Mouse (Mus musculus) frontal cortex, postnatal 36 days (tissue): ENCODE measurements around the gene Nmnat2.

Experiments
- DNase-seq, 2 experiments: peaks; one replicate each; pipeline ENCODE4 v3.0.0; 2022; ENCODE audit warnings: low spot score in 2 of 2

Nmnat2 gene

GRCm38 (mm10) chr1:153019623-153020022 lies 64.8 kb downstream of the Nmnat2 start:
- no peak for DNase-seq

- DNase-seq, result no peak
Measured at GRCm38 (mm10) chr1:153021034-153021638, 66.3 kb downstream of the Nmnat2 start.

- no peak for DNase-seq
Measured at GRCm38 (mm10) chr1:153023018-153023417, 68.2 kb downstream of the Nmnat2 start.

GRCm38 (mm10) chr1:153023875-153024274 lies 69.1 kb downstream of the Nmnat2 start:
- no peak for DNase-seq

GRCm38 (mm10) chr1:153024453-153024852 lies 69.7 kb downstream of the Nmnat2 start:
- DNase-seq, result no peak

- DNase-seq, result no peak
Measured at GRCm38 (mm10) chr1:153031345-153031744, 76.6 kb downstream of the Nmnat2 start.

GRCm38 (mm10) chr1:153031954-153032353 lies 77.2 kb downstream of the Nmnat2 start:
- no peak for DNase-seq

- DNase-seq, result no peak
Measured at GRCm38 (mm10) chr1:153033145-153033908, 78.5 kb downstream of the Nmnat2 start.

- no peak for DNase-seq
Measured at GRCm38 (mm10) chr1:153034064-153034463, 79.3 kb downstream of the Nmnat2 start.

- DNase-seq, result peak; percentile 72 to 84
Measured at GRCm38 (mm10) chr1:153035328-153035944, 80.6 kb downstream of the Nmnat2 start.

- DNase-seq, result peak in 1 of 2 experiments; percentile 14
Measured at GRCm38 (mm10) chr1:153037353-153038345, 82.9 kb downstream of the Nmnat2 start.

- no peak for DNase-seq
Measured at GRCm38 (mm10) chr1:153040091-153040490, 85.3 kb downstream of the Nmnat2 start.

GRCm38 (mm10) chr1:153041046-153041445 lies 86.3 kb downstream of the Nmnat2 start:
- no peak for DNase-seq

GRCm38 (mm10) chr1:153042318-153042717 lies 87.5 kb downstream of the Nmnat2 start:
- DNase-seq, result no peak

- no peak for DNase-seq
Measured at GRCm38 (mm10) chr1:153043332-153043731, 88.5 kb downstream of the Nmnat2 start.

GRCm38 (mm10) chr1:153045368-153045767 lies 90.6 kb downstream of the Nmnat2 start:
- peak in 1 of 2 experiments; percentile 38 for DNase-seq

- no peak for DNase-seq
Measured at GRCm38 (mm10) chr1:153048147-153048878, 93.5 kb downstream of the Nmnat2 start.

- DNase-seq, result no peak
Measured at GRCm38 (mm10) chr1:153049451-153049850, 94.7 kb downstream of the Nmnat2 start.

- no peak for DNase-seq
Measured at GRCm38 (mm10) chr1:153051474-153051873, 96.7 kb downstream of the Nmnat2 start.

- DNase-seq, result no peak
Measured at GRCm38 (mm10) chr1:153053619-153054018, 98.8 kb downstream of the Nmnat2 start.
